Mouse (Mus musculus): Measurements from ENCODE around the gene Mettl7a1.

GRCm38 (mm10) chr15:100280626-100281025, 23.3 kb upstream of the Mettl7a1 start, which contains the start of gene Tmprss12:
- TF ChIP-seq CTCF (IDR thresholded peaks at IDR 0.05; ENCODE audit: borderline replicate concordance, insufficient read depth, low read length), result no peak
- no peak for TF ChIP-seq POLR2A (IDR thresholded peaks at IDR 0.05; ENCODE audit: low read depth, low read length)

Measured in embryonic fibroblast, embryonic 13.5 days (primary cell).